Mouse (Mus musculus): Measurements from ENCODE around the gene Lrrc55.

Lrrc55 gene

GRCm38 (mm10) chr2:85168327-85168726 is 28.7 kb downstream of the Lrrc55 start:
- no peak for DNase-seq (ENCODE audit: low spot score)

- no peak for DNase-seq (ENCODE audit: low spot score)
These were observed 29.4 kb downstream of the Lrrc55 start for GRCm38 (mm10) chr2:85167624-85168023.

GRCm38 (mm10) chr2:85163311-85164047 is 33.5 kb downstream of the Lrrc55 start:
- DNase-seq (ENCODE audit: low spot score), result peak; percentile 11

GRCm38 (mm10) chr2:85161638-85162093 is 35.3 kb downstream of the Lrrc55 start:
- DNase-seq (ENCODE audit: low spot score), result peak; percentile 27

- peak; percentile 29 for DNase-seq (ENCODE audit: low spot score)
These were observed 35.9 kb downstream of the Lrrc55 start for GRCm38 (mm10) chr2:85160901-85161637.

GRCm38 (mm10) chr2:85157382-85157781 is 39.6 kb downstream of the Lrrc55 start:
- DNase-seq (ENCODE audit: low spot score), result no peak

GRCm38 (mm10) chr2:85156136-85156535 is 40.9 kb downstream of the Lrrc55 start:
- DNase-seq (ENCODE audit: low spot score), result no peak

- DNase-seq (ENCODE audit: low spot score), result no peak
These were observed 41.7 kb downstream of the Lrrc55 start for GRCm38 (mm10) chr2:85155334-85155733.

- DNase-seq (ENCODE audit: low spot score), result no peak
These were observed 45.8 kb downstream of the Lrrc55 start for GRCm38 (mm10) chr2:85151233-85151632.

- DNase-seq (ENCODE audit: low spot score), result no peak
These were observed 46.6 kb downstream of the Lrrc55 start for GRCm38 (mm10) chr2:85150373-85150772.

- DNase-seq (ENCODE audit: low spot score), result no peak
These were observed 49.5 kb downstream of the Lrrc55 start for GRCm38 (mm10) chr2:85147481-85147880.

- DNase-seq (ENCODE audit: low spot score), result no peak
These were observed 51.7 kb downstream of the Lrrc55 start for GRCm38 (mm10) chr2:85145346-85145745.

GRCm38 (mm10) chr2:85144908-85145307 is 52.1 kb downstream of the Lrrc55 start:
- no peak for DNase-seq (ENCODE audit: low spot score)

GRCm38 (mm10) chr2:85140833-85141232 is 56.2 kb downstream of the Lrrc55 start:
- no peak for DNase-seq (ENCODE audit: low spot score)

- DNase-seq (ENCODE audit: low spot score), result no peak
These were observed 57.2 kb downstream of the Lrrc55 start for GRCm38 (mm10) chr2:85139846-85140245.

GRCm38 (mm10) chr2:85139393-85139792 is 57.6 kb downstream of the Lrrc55 start:
- DNase-seq (ENCODE audit: low spot score), result no peak

- no peak for DNase-seq (ENCODE audit: low spot score)
These were observed 58.9 kb downstream of the Lrrc55 start for GRCm38 (mm10) chr2:85138143-85138542.

- DNase-seq (ENCODE audit: low spot score), result no peak
These were observed 59.3 kb downstream of the Lrrc55 start for GRCm38 (mm10) chr2:85137601-85138140.

- no peak for DNase-seq (ENCODE audit: low spot score)
These were observed 60.0 kb downstream of the Lrrc55 start for GRCm38 (mm10) chr2:85136831-85137520.

- peak; percentile 15 for DNase-seq (ENCODE audit: low spot score)
These were observed 60.9 kb downstream of the Lrrc55 start, which contains the start of gene Aplnr for GRCm38 (mm10) chr2:85136089-85136488. TSS of gene Aplnr (plus strand) at chr2:85136225.

GRCm38 (mm10) chr2:85135099-85135498 is 61.9 kb downstream of the Lrrc55 start:
- no peak for DNase-seq (ENCODE audit: low spot score)

GRCm38 (mm10) chr2:85132204-85132603 is 64.8 kb downstream of the Lrrc55 start:
- no peak for DNase-seq (ENCODE audit: low spot score)

All from retina, embryonic 14.5 days (tissue).